Mouse (Mus musculus) cerebellum, adult 2 months (tissue): ENCODE measurements around the gene Litaf.

Experiments
- CTCF ChIP-seq: fragments of 200-500 bp; IDR thresholded peaks from 2 replicates; pipeline ENCODE4 v1.5.1; 2011; ENCODE audit warnings: low read depth, mild to moderate bottlenecking, control low read depth, low read length, moderate library complexity, borderline replicate concordance; ENCODE audit not compliant: insufficient read depth
- POLR2A ChIP-seq: fragments of 200-500 bp; IDR thresholded peaks from 2 replicates; pipeline ENCODE4 v1.6.1; 2011; ENCODE audit warnings: low read length, control low read depth, borderline replicate concordance; ENCODE audit not compliant: insufficient read depth

DNA sequence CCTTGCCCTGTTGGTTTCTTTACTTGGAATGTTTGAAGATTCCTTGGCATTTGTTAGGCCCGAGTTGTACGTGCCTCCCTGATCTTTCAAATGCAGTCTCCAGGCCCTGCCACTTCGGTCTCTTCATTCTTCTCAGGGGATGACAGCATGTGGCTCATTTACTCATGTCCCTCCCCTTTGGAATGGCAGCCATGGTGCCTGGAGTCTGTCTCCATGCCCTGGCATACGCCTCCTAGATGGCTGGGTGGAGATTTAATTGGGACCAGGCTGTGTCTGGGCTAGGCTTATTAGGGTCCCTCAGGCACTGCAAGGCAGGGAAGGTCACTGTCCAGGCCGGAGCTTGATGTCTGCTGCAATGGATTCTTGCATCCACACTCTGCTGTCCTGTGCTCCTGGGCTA is 10.0 kb downstream of the Litaf start:
- TF ChIP-seq POLR2A: no peak
- no peak for TF ChIP-seq CTCF
